Mouse (Mus musculus) thymus, adult 2 months (tissue): Measurements from ENCODE around the gene Tor1a. TPM values are rescaled to one million over a fixed set of nuclear protein-coding genes. Genes with fewer than 3 reads are reported as not detected.
A peak's percentile ranks its signal among the peaks of the same experiment; 100 is the strongest.

Source experiments
- DNase-seq: peaks from one replicate; pipeline ENCODE4 v3.0.0; 2021
- H3K27ac ChIP-seq: fragments of 200-500 bp; 2 replicates; pipeline ENCODE4 v1.5.1; 2012; ENCODE audit warnings: low read length, control low read depth; ENCODE audit not compliant: control insufficient read depth, insufficient read depth
- H3K27me3 ChIP-seq: fragments of 200-500 bp; 2 replicates; pipeline ENCODE4 v1.6.1; 2012; ENCODE audit warnings: mild to moderate bottlenecking, low read length, moderate library complexity, mixed read lengths; ENCODE audit not compliant: control insufficient read depth, insufficient read depth
- H3K36me3 ChIP-seq: fragments of 200-500 bp; 2 replicates; pipeline ENCODE4 v1.6.1; 2012; ENCODE audit warnings: mild to moderate bottlenecking, low read length, moderate library complexity; ENCODE audit not compliant: control insufficient read depth, insufficient read depth
- H3K4me1 ChIP-seq: fragments of 200-500 bp; replicated peaks from 2 replicates; pipeline ENCODE4 v1.6.1; 2012; ENCODE audit warnings: low read length; ENCODE audit not compliant: control insufficient read depth, insufficient read depth
- H3K4me3 ChIP-seq: fragments of 200-500 bp; 2 replicates; pipeline ENCODE4 v1.5.1; 2012; ENCODE audit warnings: mild to moderate bottlenecking, low read length, control low read depth, moderate library complexity; ENCODE audit not compliant: control insufficient read depth, insufficient read depth
- CTCF ChIP-seq: fragments of 200-500 bp; IDR thresholded peaks from 2 replicates; pipeline ENCODE4 v1.5.1; 2012; ENCODE audit warnings: mild to moderate bottlenecking, control low read depth, low read length, moderate library complexity, borderline replicate concordance; ENCODE audit not compliant: control insufficient read depth, poor library complexity, insufficient read depth; ENCODE audit errors: extremely low read depth
- POLR2A ChIP-seq: fragments of 200-500 bp; IDR thresholded peaks from 2 replicates; pipeline ENCODE4 v1.6.1; 2012; ENCODE audit warnings: mild to moderate bottlenecking, low read length, control low read depth, moderate library complexity; ENCODE audit not compliant: control insufficient read depth, poor library complexity, insufficient read depth; ENCODE audit errors: extremely low read depth
- WGBS: fragments of 180-500 bp; shearing (Covaris S2); methylation state at CpG from one replicate; pipeline ENCODE4 v1.1.7; 2018; 5-methylcytosine and 5-hydroxymethylcytosine counted together
- polyA plus RNA-seq: library from polyadenylated mRNA; depleted of rRNA; stranded (reverse); fragments of >200 nt; gene quantifications from 2 replicates; pipeline ENCODE4 v1.2.3, GENCODE M21; 2012

The Tor1a gene
- polyA plus RNA-seq, 1 experiment = 65.7 TPM

- under 1% methylated on average over 66 of the region's 66 CpGs for WGBS
- no peak within 1 kb of the TSS for H3K27ac ChIP-seq
- TF ChIP-seq POLR2A (peak; percentile 85), CTCF (peak; percentile 61)
- no peaks in the 10 kb centered on the region for H3K36me3 ChIP-seq
- peak within 1 kb of the TSS; percentile 81 for H3K4me3 ChIP-seq
- H3K27me3 ChIP-seq = no peaks in the 10 kb centered on the region
- peaks cover 18% of the 10 kb centered on the region for H3K4me1 ChIP-seq
- peak; percentile 100 for DNase-seq
Measured at GRCm38 (mm10) chr2:30981790-30982513, 14.2 kb upstream of the Tor1a start, which contains the start of the genes BC005624 and Usp20. Gene BC005624 (minus strand): TSS chr2:30982201. Gene Usp20 (plus strand): TSS chr2:30982279.

DNA sequence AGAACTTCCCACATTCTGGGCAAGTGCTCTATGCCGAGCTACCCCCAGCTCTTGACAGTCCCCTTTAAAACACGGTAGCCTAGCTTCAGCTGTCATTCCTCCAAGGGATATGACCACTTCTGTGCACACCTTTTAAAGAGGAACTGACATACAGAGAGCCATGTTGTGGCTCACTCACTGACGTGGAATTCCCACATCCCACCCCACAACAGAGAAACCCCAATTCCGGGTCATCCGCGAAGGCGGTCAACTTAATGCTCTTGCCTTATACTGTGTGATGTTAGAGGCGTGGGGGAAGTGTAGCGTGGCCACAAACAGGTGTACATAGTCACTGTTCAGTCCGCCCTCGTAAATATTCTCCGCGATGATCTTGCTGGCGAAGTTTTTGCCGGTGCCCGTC, 907 bp downstream of the Tor1a start:
- Histone ChIP-seq H3K36me3 (peaks cover 14% of the 10 kb centered on the region), H3K27me3 (no peaks in the 10 kb centered on the region), H3K27ac (no peak overlapping the region), H3K4me3 (peak overlapping the region; percentile 95), H3K4me1 (peaks cover 15% of the 10 kb centered on the region)
- TF ChIP-seq CTCF (no peak), POLR2A (no peak)
- under 1% methylated on average over 16 of the region's 16 CpGs for WGBS
- peak; percentile 8 for DNase-seq

DNA sequence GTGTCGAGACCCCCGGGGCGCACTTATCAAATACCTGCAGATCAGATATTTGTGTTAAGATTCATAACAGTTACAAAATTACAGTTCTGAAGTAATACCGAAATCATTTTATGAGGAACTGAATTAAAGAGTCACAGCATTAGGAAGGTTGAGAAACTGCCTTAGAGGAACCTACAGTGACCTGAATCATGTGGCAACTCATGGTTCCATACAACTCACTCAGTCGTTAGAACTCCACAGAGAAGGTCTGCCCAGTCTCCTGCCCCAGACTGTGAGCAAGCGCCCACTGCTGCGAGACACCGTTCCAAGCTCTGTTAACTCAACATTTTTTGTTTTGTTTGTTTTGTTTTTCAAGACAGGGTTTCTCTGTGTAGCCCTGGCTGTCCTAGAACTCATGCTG, 2.1 kb downstream of the Tor1a start:
- Histone ChIP-seq H3K27ac (no peak overlapping the region), H3K36me3 (peaks cover 20% of the 10 kb centered on the region), H3K27me3 (no peaks in the 10 kb centered on the region), H3K4me3 (no peak overlapping the region), H3K4me1 (peaks cover 15% of the 10 kb centered on the region)
- no peak for DNase-seq
- TF ChIP-seq CTCF (no peak), POLR2A (no peak)
- 95% methylated on average over 8 of the region's 8 CpGs for WGBS

DNA sequence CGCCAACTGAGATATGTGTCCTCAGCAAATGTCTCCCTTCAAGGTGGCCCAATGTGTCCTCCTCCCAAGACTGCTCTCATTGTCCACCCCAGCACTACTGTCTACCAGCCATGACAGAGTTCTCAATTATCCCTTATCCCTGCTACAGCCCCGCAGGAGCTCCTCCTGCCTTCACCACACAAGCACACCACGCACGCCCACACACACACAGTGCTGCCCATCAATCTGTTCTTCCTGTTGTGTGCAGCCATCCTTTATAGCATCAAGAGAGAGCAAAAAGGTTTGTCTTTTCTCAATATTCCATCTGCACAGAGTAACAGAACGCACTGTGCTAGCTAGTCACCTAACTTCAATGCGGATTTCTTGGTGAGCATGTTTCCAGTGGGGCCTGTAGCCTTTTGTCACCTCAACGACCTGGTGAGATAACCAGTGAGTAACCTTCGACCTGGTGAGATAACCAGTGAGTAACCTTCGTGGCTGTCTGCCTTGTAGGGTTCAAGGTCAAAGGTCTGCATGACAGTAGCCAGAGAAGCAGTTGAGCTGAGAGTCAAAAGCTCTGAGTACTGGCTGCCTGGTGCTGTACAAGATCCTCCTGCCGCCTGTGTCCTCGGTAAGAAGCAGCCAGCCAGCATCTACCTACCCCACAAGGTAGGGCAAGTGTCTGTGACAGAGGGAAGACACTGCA, 5.0 kb downstream of the Tor1a start:
- DNase-seq = no peak
- WGBS = 87% methylated on average over 11 of the region's 11 CpGs
- TF ChIP-seq CTCF (no peak), POLR2A (no peak)
- H3K4me1 ChIP-seq = peaks cover 15% of the 10 kb centered on the region
- H3K27me3 ChIP-seq = no peaks in the 10 kb centered on the region
- no peak overlapping the region for H3K27ac ChIP-seq
- H3K36me3 ChIP-seq = peaks cover 48% of the 10 kb centered on the region
- H3K4me3 ChIP-seq = no peak overlapping the region

DNA sequence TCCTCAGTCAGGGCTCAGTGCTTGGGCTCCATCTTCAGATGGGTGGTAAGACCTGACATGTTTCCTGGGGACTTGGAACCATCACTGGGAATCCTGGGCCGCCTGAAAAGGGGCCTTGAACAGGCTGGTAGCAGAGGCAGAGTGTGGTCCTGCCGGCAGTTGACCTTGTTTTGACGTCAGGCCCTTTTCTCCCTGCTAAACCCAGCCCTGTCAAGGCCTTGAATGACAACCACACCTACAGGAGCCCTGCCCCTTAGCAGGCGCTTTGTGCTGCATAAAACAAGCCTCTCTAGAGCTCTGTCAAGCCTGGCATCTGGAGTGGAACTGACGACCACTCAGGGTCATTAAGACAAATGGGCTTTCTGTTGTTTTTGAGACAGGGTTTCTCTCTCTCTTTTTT, 7.9 kb downstream of the Tor1a start:
- Histone ChIP-seq H3K4me1 (peaks cover 3% of the 10 kb centered on the region), H3K4me3 (no peak overlapping the region), H3K27me3 (no peaks in the 10 kb centered on the region), H3K27ac (no peak overlapping the region), H3K36me3 (peaks cover 59% of the 10 kb centered on the region)
- no peak for TF ChIP-seq POLR2A
- no peak for TF ChIP-seq CTCF
- no peak for DNase-seq
- 92% methylated on average over 5 of the region's 5 CpGs for WGBS

DNA sequence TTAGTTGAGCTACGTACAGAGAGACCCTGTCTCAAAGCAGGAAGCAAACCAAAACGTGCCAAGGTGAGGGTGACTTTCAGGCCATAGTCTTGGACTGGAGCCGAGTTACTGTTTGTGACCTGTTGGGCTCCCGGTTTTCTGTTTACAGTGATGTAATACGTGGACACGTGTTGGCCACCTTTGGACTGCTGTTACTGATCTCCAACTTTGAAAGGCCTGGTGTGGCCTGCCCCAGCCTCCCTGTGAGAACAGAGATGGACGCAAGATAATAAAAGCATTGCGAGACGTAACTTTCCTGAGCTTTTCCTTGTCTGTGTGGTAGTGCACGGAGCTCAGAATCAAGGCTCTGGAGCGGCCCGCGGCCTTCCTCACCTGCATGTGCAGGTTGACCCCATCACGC, 9.0 kb downstream of the Tor1a start:
- no peak overlapping the region for H3K27ac ChIP-seq
- H3K4me3 ChIP-seq = no peak overlapping the region
- no peak for DNase-seq
- 94% methylated on average over 14 of the region's 14 CpGs for WGBS
- TF ChIP-seq POLR2A (no peak), CTCF (no peak)
- no peaks in the 10 kb centered on the region for H3K27me3 ChIP-seq
- H3K36me3 ChIP-seq = peaks cover 59% of the 10 kb centered on the region
- peaks cover 11% of the 10 kb centered on the region for H3K4me1 ChIP-seq
